Mouse (Mus musculus) neural tube, embryonic 15.5 days (tissue): ENCODE results near the gene Prr12. TPM values are rescaled to one million over a fixed set of nuclear protein-coding genes. Genes with fewer than 3 reads are reported as not detected.

ENCODE experiments used
- ATAC-seq: fragments of 200-750 bp; cut with Nextera tagmentation; 2 replicates; pipeline ENCODE4 v1.8.0; 2017; ENCODE audit warnings: mild to moderate bottlenecking, moderate TSS enrichment, moderate library complexity; ENCODE audit not compliant: low FRiP score
- H3K27ac ChIP-seq: fragments of 300-500 bp; sonication (generic); replicated peaks from 2 replicates; pipeline ENCODE4 v1.5.1; 2015; ENCODE audit warnings: mild to moderate bottlenecking, inconsistent platforms
- H3K27me3 ChIP-seq: fragments of 300-500 bp; sonication (generic); replicated peaks from 2 replicates; pipeline ENCODE4 v1.6.1; 2015; ENCODE audit warnings: inconsistent platforms
- H3K36me3 ChIP-seq: fragments of 300-500 bp; sonication (generic); 2 replicates; pipeline ENCODE4 v1.6.1; 2015; ENCODE audit warnings: inconsistent platforms
- H3K4me1 ChIP-seq: fragments of 300-500 bp; sonication (generic); 2 replicates; pipeline ENCODE4 v1.6.1; 2015; ENCODE audit warnings: inconsistent platforms
- H3K4me2 ChIP-seq: fragments of 300-500 bp; sonication (generic); 2 replicates; pipeline ENCODE4 v1.6.1; 2015; ENCODE audit warnings: inconsistent platforms, mild to moderate bottlenecking, moderate library complexity
- H3K4me3 ChIP-seq: fragments of 300-500 bp; sonication (generic); replicated peaks from 2 replicates; pipeline ENCODE4 v1.5.1; 2015; ENCODE audit warnings: mild to moderate bottlenecking, inconsistent platforms
- H3K9ac ChIP-seq: fragments of 300-500 bp; sonication (generic); replicated peaks from 2 replicates; pipeline ENCODE4 v1.6.1; 2015; ENCODE audit warnings: mild to moderate bottlenecking, inconsistent platforms
- H3K9me3 ChIP-seq: fragments of 300-500 bp; sonication (generic); replicated peaks from 2 replicates; pipeline ENCODE4 v1.6.1; 2016; ENCODE audit warnings: inconsistent platforms
- WGBS: fragments of 180-500 bp; shearing (Covaris S2); methylation state at CpG from one replicate; pipeline ENCODE4 v1.1.7; 2015; ENCODE audit warnings: mixed read lengths; 5-methylcytosine and 5-hydroxymethylcytosine counted together
- polyA plus RNA-seq: library from polyadenylated mRNA; unstranded; fragments of >200 nt; fragmentation: Nextera tagmentation; extraction: Ambion mirVana; gene quantifications from 2 replicates; pipeline ENCODE4 v1.2.1, GENCODE M21; 2015

Prr12 gene
- polyA plus RNA-seq, 1 experiment from 2014 or later = 12.3 TPM

- Histone ChIP-seq H3K9ac (no peak overlapping the region), H3K27me3 (no peaks in the 10 kb centered on the region), H3K4me2 (no peak overlapping the region), H3K27ac (no peak overlapping the region), H3K4me1 (peaks cover 33% of the 10 kb centered on the region), H3K9me3 (no peaks in the 10 kb centered on the region), H3K4me3 (no peak overlapping the region), H3K36me3 (peaks cover 71% of the 10 kb centered on the region)
- 93% methylated on average over 38 of the region's 38 CpGs for WGBS
- ATAC-seq = no peak
Measured at GRCm38 (mm10) chr7:45048001-45048890, 4.4 kb downstream of the Prr12 start.

- 96% methylated on average over 14 of the region's 14 CpGs for WGBS
- no peaks in the 10 kb centered on the region for H3K9me3 ChIP-seq
- H3K27ac ChIP-seq = no peak overlapping the region
- H3K9ac ChIP-seq = no peak overlapping the region
- no peak for ATAC-seq
- H3K4me2 ChIP-seq = no peak overlapping the region
- peaks cover 78% of the 10 kb centered on the region for H3K36me3 ChIP-seq
- H3K4me1 ChIP-seq = peaks cover 33% of the 10 kb centered on the region
- no peaks in the 10 kb centered on the region for H3K27me3 ChIP-seq
- H3K4me3 ChIP-seq = no peak overlapping the region
Measured at GRCm38 (mm10) chr7:45047491-45047890, 5.2 kb downstream of the Prr12 start.

GRCm38 (mm10) chr7:45046853-45047350, 5.8 kb downstream of the Prr12 start:
- no peak for ATAC-seq
- Histone ChIP-seq H3K4me2 (no peak overlapping the region), H3K9ac (no peak overlapping the region), H3K27me3 (no peaks in the 10 kb centered on the region), H3K9me3 (no peaks in the 10 kb centered on the region), H3K4me1 (peaks cover 30% of the 10 kb centered on the region), H3K27ac (no peak overlapping the region), H3K36me3 (peaks cover 84% of the 10 kb centered on the region), H3K4me3 (no peak overlapping the region)
- 96% methylated on average over 26 of the region's 26 CpGs for WGBS

GRCm38 (mm10) chr7:45045741-45046140, 6.9 kb downstream of the Prr12 start:
- ATAC-seq = no peak
- H3K9ac ChIP-seq = no peak overlapping the region
- WGBS = 94% methylated on average over 22 of the region's 22 CpGs

DNA sequence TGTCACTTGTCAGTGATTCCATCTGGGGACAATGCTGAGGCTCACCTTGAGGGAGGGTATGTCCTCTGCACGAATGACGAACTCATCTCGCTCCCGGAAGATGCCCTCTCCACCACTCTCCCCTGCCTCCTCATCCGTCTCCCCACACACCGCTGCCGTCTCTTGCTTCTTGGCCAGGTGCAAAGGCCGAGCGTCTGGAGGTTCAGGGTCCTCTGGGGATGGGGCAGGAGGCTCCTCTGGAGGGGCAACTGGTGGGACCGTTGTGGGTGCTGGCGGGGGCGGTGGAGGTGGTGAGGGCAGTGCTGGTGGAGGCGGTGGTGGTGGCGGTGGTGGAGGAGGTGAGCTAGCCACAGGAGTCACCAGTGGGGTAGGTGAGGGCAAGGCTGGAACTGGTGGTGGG, 9.4 kb downstream of the Prr12 start:
- 96% methylated on average over 14 of the region's 14 CpGs for WGBS
- no peak overlapping the region for H3K9ac ChIP-seq
- H3K4me1 ChIP-seq = no peaks in the 10 kb centered on the region
- no peaks in the 10 kb centered on the region for H3K9me3 ChIP-seq
- ATAC-seq = no peak
- no peak overlapping the region for H3K4me2 ChIP-seq
- no peak overlapping the region for H3K4me3 ChIP-seq
- peaks cover 97% of the 10 kb centered on the region for H3K36me3 ChIP-seq
- no peaks in the 10 kb centered on the region for H3K27me3 ChIP-seq
- no peak overlapping the region for H3K27ac ChIP-seq

More at GRCm38 (mm10) chr7:45045741-45046140, 6.9 kb downstream of the Prr12 start:
- H3K9me3 ChIP-seq = no peaks in the 10 kb centered on the region
- H3K4me3 ChIP-seq = no peak overlapping the region
- H3K36me3 ChIP-seq = peaks cover 96% of the 10 kb centered on the region
- H3K27me3 ChIP-seq = no peaks in the 10 kb centered on the region
- no peak overlapping the region for H3K4me2 ChIP-seq
- no peak overlapping the region for H3K27ac ChIP-seq
- peaks cover 19% of the 10 kb centered on the region for H3K4me1 ChIP-seq

GRCm38 (mm10) chr7:45040851-45041250, 11.8 kb downstream of the Prr12 start:
- Histone ChIP-seq H3K4me1 (no peaks in the 10 kb centered on the region), H3K27ac (no peak overlapping the region), H3K9ac (no peak overlapping the region), H3K4me2 (no peak overlapping the region), H3K36me3 (peaks cover 97% of the 10 kb centered on the region), H3K4me3 (no peak overlapping the region), H3K27me3 (no peaks in the 10 kb centered on the region), H3K9me3 (no peaks in the 10 kb centered on the region)
- WGBS = 97% methylated on average over 9 of the region's 9 CpGs
- no peak for ATAC-seq

DNA sequence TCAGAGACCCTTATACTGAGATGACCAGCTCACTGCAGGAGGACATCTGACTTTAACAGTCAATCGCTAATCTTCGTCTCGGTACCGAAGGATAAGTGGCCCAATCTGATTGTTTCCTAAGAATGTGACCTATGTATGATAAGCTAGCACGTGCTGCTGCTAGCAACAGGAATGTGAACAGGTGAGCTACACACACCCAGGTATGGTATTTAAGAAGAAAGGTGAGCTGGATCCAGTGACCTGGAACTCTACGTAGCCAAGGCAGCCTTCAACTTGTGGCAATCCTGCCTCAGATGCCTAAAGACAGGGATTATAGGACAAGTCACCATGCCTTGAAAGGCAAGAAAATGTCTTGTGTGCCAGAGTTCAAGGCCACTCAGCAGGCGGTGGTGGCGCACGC, 14.3 kb downstream of the Prr12 start:
- H3K36me3 ChIP-seq = peaks cover 97% of the 10 kb centered on the region
- no peaks in the 10 kb centered on the region for H3K27me3 ChIP-seq
- no peak overlapping the region for H3K4me2 ChIP-seq
- no peaks in the 10 kb centered on the region for H3K9me3 ChIP-seq
- no peaks in the 10 kb centered on the region for H3K4me1 ChIP-seq
- H3K4me3 ChIP-seq = no peak overlapping the region
- no peak overlapping the region for H3K27ac ChIP-seq
- no peak overlapping the region for H3K9ac ChIP-seq
- 94% methylated on average over 9 of the region's 9 CpGs for WGBS
- no peak for ATAC-seq

DNA sequence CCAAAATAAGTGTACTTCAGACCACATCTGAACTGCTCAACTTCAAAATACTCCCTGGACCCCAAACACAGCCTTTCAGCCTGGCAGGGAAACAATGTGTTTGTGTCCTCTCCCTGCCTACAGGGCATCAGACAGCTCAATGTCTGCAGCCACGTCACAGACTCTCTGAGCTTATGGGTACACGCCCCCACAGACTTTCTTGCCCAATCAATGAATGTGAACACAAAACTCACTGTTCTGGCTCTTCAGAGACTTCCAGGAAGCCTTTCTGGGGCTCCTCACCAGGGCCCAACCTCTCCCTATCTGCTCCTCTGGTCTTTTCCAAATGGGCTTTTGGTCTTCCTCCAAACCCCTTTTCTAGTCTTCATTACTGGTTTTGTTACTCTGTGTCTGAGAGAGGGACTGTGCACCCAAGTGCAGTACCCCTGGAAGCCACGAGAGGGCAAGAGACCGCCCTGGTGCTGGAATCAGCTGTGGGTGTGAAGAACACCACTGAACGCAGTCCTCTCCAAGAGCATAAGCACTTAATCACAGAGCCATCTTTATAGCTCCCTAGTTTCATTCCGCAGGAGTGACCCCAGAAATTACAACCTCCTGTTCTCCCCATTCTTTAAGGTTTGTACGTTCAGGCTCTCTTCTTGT, 14.8 kb downstream of the Prr12 start:
- no peaks in the 10 kb centered on the region for H3K4me1 ChIP-seq
- H3K4me3 ChIP-seq = no peak overlapping the region
- H3K4me2 ChIP-seq = no peak overlapping the region
- WGBS = 76% methylated on average over 7 of the region's 7 CpGs
- H3K27ac ChIP-seq = no peak overlapping the region
- H3K36me3 ChIP-seq = peaks cover 96% of the 10 kb centered on the region
- no peak overlapping the region for H3K9ac ChIP-seq
- H3K27me3 ChIP-seq = no peaks in the 10 kb centered on the region
- no peak for ATAC-seq
- no peaks in the 10 kb centered on the region for H3K9me3 ChIP-seq

DNA sequence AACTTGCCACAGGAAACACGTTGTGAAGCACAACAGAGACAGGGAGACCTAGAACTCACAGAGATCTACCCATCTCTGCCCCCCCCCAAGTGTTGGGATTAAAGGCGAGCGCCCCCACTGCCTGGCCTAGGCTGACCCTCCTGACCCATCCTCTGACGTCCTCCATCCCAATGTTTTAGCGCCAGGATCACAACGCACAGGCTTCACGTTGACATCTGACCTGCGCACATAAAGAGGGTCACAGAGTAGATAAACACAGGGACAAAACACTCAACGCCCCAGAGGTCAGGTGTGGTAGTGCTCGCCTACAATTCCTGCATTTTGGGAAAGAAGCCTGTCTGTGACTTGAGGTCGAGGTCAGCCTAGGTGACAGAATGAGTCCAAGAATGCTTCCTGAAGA, 16.0 kb downstream of the Prr12 start:
- H3K27ac ChIP-seq = no peak overlapping the region
- H3K27me3 ChIP-seq = no peaks in the 10 kb centered on the region
- WGBS = 96% methylated on average over 11 of the region's 11 CpGs
- no peak overlapping the region for H3K4me2 ChIP-seq
- no peaks in the 10 kb centered on the region for H3K4me1 ChIP-seq
- H3K4me3 ChIP-seq = no peak overlapping the region
- H3K36me3 ChIP-seq = peaks cover 96% of the 10 kb centered on the region
- H3K9me3 ChIP-seq = no peaks in the 10 kb centered on the region
- no peak overlapping the region for H3K9ac ChIP-seq
- no peak for ATAC-seq

DNA sequence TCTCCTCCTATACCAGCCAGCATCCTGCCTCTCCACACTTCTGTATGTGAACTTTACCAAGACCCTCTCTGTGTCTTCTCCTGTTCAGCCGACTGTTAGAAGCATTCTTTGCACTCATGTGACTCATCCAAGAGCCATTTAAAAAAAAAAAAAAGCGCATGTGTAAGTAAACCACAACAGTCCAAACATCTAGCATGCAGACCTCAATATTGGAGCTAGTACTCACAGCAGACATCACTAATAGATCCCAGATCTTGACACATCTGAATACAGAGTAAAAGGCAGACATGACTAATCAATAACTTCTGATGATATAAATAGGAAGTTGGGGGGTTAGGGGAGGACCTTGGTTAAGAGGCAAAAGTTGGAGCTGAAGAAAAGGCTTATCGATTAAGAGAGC, 17.1 kb downstream of the Prr12 start:
- H3K4me2 ChIP-seq = no peak overlapping the region
- WGBS = 93% methylated on average over 3 of the region's 3 CpGs
- no peaks in the 10 kb centered on the region for H3K27me3 ChIP-seq
- H3K27ac ChIP-seq = no peak overlapping the region
- no peak overlapping the region for H3K9ac ChIP-seq
- no peak overlapping the region for H3K4me3 ChIP-seq
- H3K4me1 ChIP-seq = no peaks in the 10 kb centered on the region
- no peak for ATAC-seq
- H3K36me3 ChIP-seq = peaks cover 96% of the 10 kb centered on the region
- no peaks in the 10 kb centered on the region for H3K9me3 ChIP-seq

DNA sequence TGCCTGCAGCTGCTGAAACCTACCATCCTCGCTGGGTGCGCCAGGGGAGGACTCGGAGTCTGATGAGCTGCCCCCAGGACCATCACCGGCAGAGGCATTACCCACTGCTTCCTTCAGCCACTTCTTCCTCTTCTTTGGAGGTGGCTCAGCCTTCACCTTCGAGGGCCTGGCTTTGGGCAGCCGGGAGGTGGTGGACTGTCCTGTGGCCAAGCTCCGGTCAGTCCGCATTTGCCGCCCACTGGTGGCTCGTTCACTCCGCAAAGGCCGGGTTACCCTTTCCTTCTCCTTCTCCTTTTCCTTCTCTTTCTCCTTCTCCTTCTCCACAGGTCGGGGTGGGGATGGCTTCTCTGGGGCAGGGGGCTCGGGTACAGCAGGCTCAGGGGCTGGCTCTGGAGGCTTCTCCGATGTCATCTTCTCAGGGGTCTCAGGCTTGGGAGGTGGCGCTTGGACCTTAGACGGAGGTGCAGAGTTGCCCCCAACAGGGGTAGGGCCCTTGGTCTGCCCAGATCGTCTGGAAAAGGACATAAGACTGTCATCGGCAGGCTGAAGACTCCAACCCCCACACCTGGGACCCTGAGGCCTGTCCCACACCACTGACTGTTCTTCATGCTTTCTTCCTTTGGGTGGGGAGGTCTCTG, 18.8 kb downstream of the Prr12 start:
- Histone ChIP-seq H3K27me3 (no peaks in the 10 kb centered on the region), H3K9me3 (no peaks in the 10 kb centered on the region), H3K4me3 (no peak overlapping the region), H3K4me2 (no peak overlapping the region), H3K4me1 (no peaks in the 10 kb centered on the region), H3K36me3 (peaks cover 96% of the 10 kb centered on the region), H3K27ac (no peak overlapping the region), H3K9ac (no peak overlapping the region)
- ATAC-seq = no peak
- 98% methylated on average over 19 of the region's 19 CpGs for WGBS
